Mouse (Mus musculus) neural tube, embryonic 10.5 days (tissue): ENCODE measurements around the gene Ubtd2.

Experiments
- DNase-seq: peaks from one replicate; pipeline ENCODE4 v3.0.0-alpha.2; 2017; ENCODE audit warnings: low spot score; ENCODE audit errors: extremely low spot score

The Ubtd2 gene

GRCm38 (mm10) chr11:32563660-32564059 lies 108.5 kb downstream of the Ubtd2 start:
- DNase-seq = no peak

- DNase-seq = no peak
These were observed 109.5 kb downstream of the Ubtd2 start for GRCm38 (mm10) chr11:32564629-32565028.

GRCm38 (mm10) chr11:32565088-32565487 lies 109.9 kb downstream of the Ubtd2 start:
- DNase-seq = no peak

- DNase-seq = no peak
These were observed 111.0 kb downstream of the Ubtd2 start for GRCm38 (mm10) chr11:32566184-32566583.
